Mouse (Mus musculus): Measurements from ENCODE around the gene Tns3. TPM values are rescaled to one million over a fixed set of nuclear protein-coding genes. Genes with fewer than 3 reads are reported as not detected.

The Tns3 gene
- polyA plus RNA-seq, 1 experiment from 2014 or later = 3.6 TPM

- H3K4me1 ChIP-seq (ENCODE audit: insufficient read depth) = peaks cover 11% of the 10 kb centered on the region
- H3K4me3 ChIP-seq (ENCODE audit: low read depth, low read length) = no peak overlapping the region
- DNase-seq = no peak
- ATAC-seq = no peak
- no peak overlapping the region for H3K4me2 ChIP-seq (ENCODE audit: low read depth, low read length)
- TF ChIP-seq EP300 (IDR thresholded peaks at IDR 0.05; ENCODE audit: low read depth) = no peak
- no peak for TF ChIP-seq CTCF (IDR thresholded peaks at IDR 0.05; ENCODE audit: low read depth)
- WGBS (ENCODE audit: insufficient replicate concordance) = 57% methylated on average over 1 of the region's 1 CpGs
- H3K9me3 ChIP-seq (ENCODE audit: low read length) = no peaks in the 10 kb centered on the region
- no peak overlapping the region for H3K27ac ChIP-seq (ENCODE audit: low read depth)
- H3K9ac ChIP-seq (replicated peaks) = no peak overlapping the region
- no peaks in the 10 kb centered on the region for H3K36me3 ChIP-seq (replicated peaks; ENCODE audit: insufficient read depth, low read length)
- no peaks in the 10 kb centered on the region for H3K27me3 ChIP-seq (ENCODE audit: insufficient read depth, low read length)
Measured at GRCm38 (mm10) chr11:8584925-8585324, 79.4 kb downstream of the Tns3 start.

GRCm38 (mm10) chr11:8584307-8584706, 80.0 kb downstream of the Tns3 start:
- peaks cover 5% of the 10 kb centered on the region for H3K4me1 ChIP-seq (ENCODE audit: insufficient read depth)
- H3K4me3 ChIP-seq (ENCODE audit: low read depth, low read length) = no peak overlapping the region
- ATAC-seq (no peak), DNase-seq (no peak)
- 61% methylated on average over 2 of the region's 2 CpGs for WGBS (ENCODE audit: insufficient replicate concordance)
- H3K27ac ChIP-seq (ENCODE audit: low read depth) = no peak overlapping the region
- TF ChIP-seq CTCF (IDR thresholded peaks at IDR 0.05; ENCODE audit: low read depth) (no peak), EP300 (IDR thresholded peaks at IDR 0.05; ENCODE audit: low read depth) (no peak)
- H3K9me3 ChIP-seq (ENCODE audit: low read length) = no peaks in the 10 kb centered on the region
- H3K9ac ChIP-seq (replicated peaks) = no peak overlapping the region
- no peaks in the 10 kb centered on the region for H3K27me3 ChIP-seq (ENCODE audit: insufficient read depth, low read length)
- H3K36me3 ChIP-seq (replicated peaks; ENCODE audit: insufficient read depth, low read length) = no peaks in the 10 kb centered on the region
- no peak overlapping the region for H3K4me2 ChIP-seq (ENCODE audit: low read depth, low read length)

- Histone ChIP-seq H3K27ac (ENCODE audit: low read depth) (no peak overlapping the region), H3K4me2 (ENCODE audit: low read depth, low read length) (no peak overlapping the region), H3K4me1 (ENCODE audit: insufficient read depth) (no peaks in the 10 kb centered on the region; the same call in 1 of the 2 replicates), H3K4me3 (ENCODE audit: low read depth, low read length) (no peak overlapping the region), H3K27me3 (ENCODE audit: insufficient read depth, low read length) (no peaks in the 10 kb centered on the region), H3K36me3 (replicated peaks; ENCODE audit: insufficient read depth, low read length) (no peaks in the 10 kb centered on the region), H3K9me3 (ENCODE audit: low read length) (no peaks in the 10 kb centered on the region), H3K9ac (replicated peaks) (no peak overlapping the region)
- ATAC-seq = no peak
- 76% methylated on average over 3 of the region's 3 CpGs for WGBS (ENCODE audit: insufficient replicate concordance)
- no peak for DNase-seq
- TF ChIP-seq EP300 (IDR thresholded peaks at IDR 0.05; ENCODE audit: low read depth) (no peak), CTCF (IDR thresholded peaks at IDR 0.05; ENCODE audit: low read depth) (no peak)
Measured at GRCm38 (mm10) chr11:8583137-8583536, 81.2 kb downstream of the Tns3 start.

- H3K9me3 ChIP-seq (ENCODE audit: low read length) = no peaks in the 10 kb centered on the region
- no peak overlapping the region for H3K4me2 ChIP-seq (ENCODE audit: low read depth, low read length)
- H3K27me3 ChIP-seq (ENCODE audit: insufficient read depth, low read length) = no peaks in the 10 kb centered on the region
- no peak for DNase-seq
- 65% methylated on average over 10 of the region's 10 CpGs for WGBS (ENCODE audit: insufficient replicate concordance)
- no peak overlapping the region for H3K4me3 ChIP-seq (ENCODE audit: low read depth, low read length)
- 0 out of 2 replicates have a peak, but pooled peaks have one; percentile 25 for ATAC-seq
- H3K36me3 ChIP-seq (replicated peaks; ENCODE audit: insufficient read depth, low read length) = 0 out of 2 replicates have a peak, but pooled peaks cover 5% of the 10 kb centered on the region
- H3K9ac ChIP-seq (replicated peaks) = no peak overlapping the region
- H3K4me1 ChIP-seq (ENCODE audit: insufficient read depth) = no peaks in the 10 kb centered on the region; the same call in 1 of the 2 replicates
- TF ChIP-seq EP300 (IDR thresholded peaks at IDR 0.05; ENCODE audit: low read depth) (no peak), CTCF (IDR thresholded peaks at IDR 0.05; ENCODE audit: low read depth) (no peak; the same call in 1 of the 2 replicates)
- no peak overlapping the region for H3K27ac ChIP-seq (ENCODE audit: low read depth)
Measured at GRCm38 (mm10) chr11:8582101-8582920, 82.0 kb downstream of the Tns3 start.

GRCm38 (mm10) chr11:8579789-8580188, 84.5 kb downstream of the Tns3 start:
- 52% methylated on average over 5 of the region's 5 CpGs for WGBS (ENCODE audit: insufficient replicate concordance)
- H3K9ac ChIP-seq (replicated peaks) = no peak overlapping the region
- DNase-seq = no peak
- 0 out of 2 replicates have a peak, but pooled peaks cover 5% of the 10 kb centered on the region for H3K36me3 ChIP-seq (replicated peaks; ENCODE audit: insufficient read depth, low read length)
- H3K27me3 ChIP-seq (ENCODE audit: insufficient read depth, low read length) = no peaks in the 10 kb centered on the region
- H3K27ac ChIP-seq (ENCODE audit: low read depth) = no peak overlapping the region
- H3K9me3 ChIP-seq (ENCODE audit: low read length) = no peaks in the 10 kb centered on the region
- peaks cover 10% of the 10 kb centered on the region for H3K4me1 ChIP-seq (ENCODE audit: insufficient read depth)
- H3K4me2 ChIP-seq (ENCODE audit: low read depth, low read length) = no peak overlapping the region
- peak; percentile 45; the same call in 1 of the 2 replicates for ATAC-seq
- no peak overlapping the region for H3K4me3 ChIP-seq (ENCODE audit: low read depth, low read length)
- TF ChIP-seq CTCF (IDR thresholded peaks at IDR 0.05; ENCODE audit: low read depth) = no peak
- TF ChIP-seq EP300 (IDR thresholded peaks at IDR 0.05; ENCODE audit: low read depth) = no peak

Data from liver, postnatal 0 days (tissue).